Mouse (Mus musculus): ENCODE results near the gene Ephb1. TPM values are rescaled to one million over a fixed set of nuclear protein-coding genes. Genes with fewer than 3 reads are reported as not detected.

Ephb1 gene
- total RNA-seq, 2 experiments from 2014 or later, result 23.4 to 26.7 TPM

GRCm38 (mm10) chr9:102263760-102264159, 90.7 kb downstream of the Ephb1 start:
- no peak for DNase-seq (ENCODE audit: extremely low spot score in 1 of 2, low spot score in 2 of 2)
- intact Hi-C loops (cut with DNase I), result no loop called here
- Histone ChIP-seq H3K4me3 (no peak overlapping the region), H3K27ac (no peak overlapping the region)
- TF ChIP-seq CTCF (IDR thresholded peaks at IDR 0.05), result no peak; the same call in none of the 2 replicates

- no peak for DNase-seq (ENCODE audit: extremely low spot score in 1 of 2, low spot score in 2 of 2)
- TF ChIP-seq CTCF (IDR thresholded peaks at IDR 0.05), result no peak
- no peak overlapping the region for H3K4me3 ChIP-seq
- intact Hi-C loops (cut with DNase I), result no loop called here
- no peak overlapping the region for H3K27ac ChIP-seq
Measured at GRCm38 (mm10) chr9:102262100-102262501, 92.4 kb downstream of the Ephb1 start.

GRCm38 (mm10) chr9:102261511-102261910, 93.0 kb downstream of the Ephb1 start:
- no peak for DNase-seq (ENCODE audit: extremely low spot score in 1 of 2, low spot score in 2 of 2)
- intact Hi-C loops (cut with DNase I), result no loop called here
- no peak overlapping the region for H3K27ac ChIP-seq
- no peak for TF ChIP-seq CTCF (IDR thresholded peaks at IDR 0.05)
- no peak overlapping the region for H3K4me3 ChIP-seq

- no peak for TF ChIP-seq CTCF (IDR thresholded peaks at IDR 0.05)
- Histone ChIP-seq H3K27ac (no peak overlapping the region), H3K4me3 (no peak overlapping the region)
- DNase-seq (ENCODE audit: extremely low spot score in 1 of 2, low spot score in 2 of 2), result no peak
- intact Hi-C loops (cut with DNase I), result no loop called here
Measured at GRCm38 (mm10) chr9:102256407-102256806, 98.1 kb downstream of the Ephb1 start.

GRCm38 (mm10) chr9:102255803-102256202, 98.7 kb downstream of the Ephb1 start:
- intact Hi-C loops (cut with DNase I), result no loop called here
- DNase-seq (ENCODE audit: extremely low spot score in 1 of 2, low spot score in 2 of 2), result no peak
- H3K27ac ChIP-seq, result no peak overlapping the region
- no peak for TF ChIP-seq CTCF (IDR thresholded peaks at IDR 0.05)
- H3K4me3 ChIP-seq, result no peak overlapping the region

GRCm38 (mm10) chr9:102249124-102249816, 105.2 kb downstream of the Ephb1 start:
- Histone ChIP-seq H3K27ac (no peak overlapping the region), H3K4me3 (no peak overlapping the region)
- intact Hi-C loops (cut with DNase I), result loop anchor here (5.0 kb wide), 1 partner anchor 632 kb away; no protein-coding TSS in a partner anchor
- DNase-seq (ENCODE audit: extremely low spot score in 1 of 2, low spot score in 2 of 2), result no peak
- no peak for TF ChIP-seq CTCF (IDR thresholded peaks at IDR 0.05)

GRCm38 (mm10) chr9:102245551-102245950, 108.9 kb downstream of the Ephb1 start:
- H3K4me3 ChIP-seq, result no peak overlapping the region

GRCm38 (mm10) chr9:102243296-102243695, 111.2 kb downstream of the Ephb1 start:
- no peak for DNase-seq (ENCODE audit: extremely low spot score in 1 of 2, low spot score in 2 of 2)

More at GRCm38 (mm10) chr9:102245551-102245950, 108.9 kb downstream of the Ephb1 start:
- no peak for DNase-seq (ENCODE audit: extremely low spot score in 1 of 2, low spot score in 2 of 2)
- H3K27ac ChIP-seq, result no peak overlapping the region
- no peak for TF ChIP-seq CTCF (IDR thresholded peaks at IDR 0.05)
- intact Hi-C loops (cut with DNase I), result loop anchor here (5.0 kb wide), 1 partner anchor 628 kb away; no protein-coding TSS in a partner anchor

GRCm38 (mm10) chr9:102241546-102241945, 112.9 kb downstream of the Ephb1 start:
- DNase-seq (ENCODE audit: extremely low spot score in 1 of 2, low spot score in 2 of 2), result no peak
- Histone ChIP-seq H3K27ac (no peak overlapping the region), H3K4me3 (no peak overlapping the region)
- intact Hi-C loops (cut with DNase I), result no loop called here
- no peak for TF ChIP-seq CTCF (IDR thresholded peaks at IDR 0.05)

More at GRCm38 (mm10) chr9:102243296-102243695, 111.2 kb downstream of the Ephb1 start:
- intact Hi-C loops (cut with DNase I), result no loop called here
- H3K27ac ChIP-seq, result no peak overlapping the region
- H3K4me3 ChIP-seq, result no peak overlapping the region
- no peak for TF ChIP-seq CTCF (IDR thresholded peaks at IDR 0.05)

GRCm38 (mm10) chr9:102240215-102240614, 114.3 kb downstream of the Ephb1 start:
- H3K27ac ChIP-seq, result no peak overlapping the region
- no peak overlapping the region for H3K4me3 ChIP-seq
- TF ChIP-seq CTCF (IDR thresholded peaks at IDR 0.05), result no peak
- no peak for DNase-seq (ENCODE audit: extremely low spot score in 1 of 2, low spot score in 2 of 2)
- intact Hi-C loops (cut with DNase I), result no loop called here

- DNase-seq (ENCODE audit: extremely low spot score in 1 of 2, low spot score in 2 of 2), result no peak
- H3K27ac ChIP-seq, result no peak overlapping the region
- no peak overlapping the region for H3K4me3 ChIP-seq
- intact Hi-C loops (cut with DNase I), result no loop called here
- TF ChIP-seq CTCF (IDR thresholded peaks at IDR 0.05), result no peak
Measured at GRCm38 (mm10) chr9:102235444-102235951, 119.0 kb downstream of the Ephb1 start.

- intact Hi-C loops (cut with DNase I), result no loop called here
- DNase-seq (ENCODE audit: extremely low spot score in 1 of 2, low spot score in 2 of 2), result no peak
- Histone ChIP-seq H3K4me3 (no peak overlapping the region), H3K27ac (no peak overlapping the region)
- TF ChIP-seq CTCF (IDR thresholded peaks at IDR 0.05), result no peak
Measured at GRCm38 (mm10) chr9:102231248-102231647, 123.2 kb downstream of the Ephb1 start.
